Comparison of ENCODE assay signal across 7 mouse cellular contexts in the genomic region with DNA sequence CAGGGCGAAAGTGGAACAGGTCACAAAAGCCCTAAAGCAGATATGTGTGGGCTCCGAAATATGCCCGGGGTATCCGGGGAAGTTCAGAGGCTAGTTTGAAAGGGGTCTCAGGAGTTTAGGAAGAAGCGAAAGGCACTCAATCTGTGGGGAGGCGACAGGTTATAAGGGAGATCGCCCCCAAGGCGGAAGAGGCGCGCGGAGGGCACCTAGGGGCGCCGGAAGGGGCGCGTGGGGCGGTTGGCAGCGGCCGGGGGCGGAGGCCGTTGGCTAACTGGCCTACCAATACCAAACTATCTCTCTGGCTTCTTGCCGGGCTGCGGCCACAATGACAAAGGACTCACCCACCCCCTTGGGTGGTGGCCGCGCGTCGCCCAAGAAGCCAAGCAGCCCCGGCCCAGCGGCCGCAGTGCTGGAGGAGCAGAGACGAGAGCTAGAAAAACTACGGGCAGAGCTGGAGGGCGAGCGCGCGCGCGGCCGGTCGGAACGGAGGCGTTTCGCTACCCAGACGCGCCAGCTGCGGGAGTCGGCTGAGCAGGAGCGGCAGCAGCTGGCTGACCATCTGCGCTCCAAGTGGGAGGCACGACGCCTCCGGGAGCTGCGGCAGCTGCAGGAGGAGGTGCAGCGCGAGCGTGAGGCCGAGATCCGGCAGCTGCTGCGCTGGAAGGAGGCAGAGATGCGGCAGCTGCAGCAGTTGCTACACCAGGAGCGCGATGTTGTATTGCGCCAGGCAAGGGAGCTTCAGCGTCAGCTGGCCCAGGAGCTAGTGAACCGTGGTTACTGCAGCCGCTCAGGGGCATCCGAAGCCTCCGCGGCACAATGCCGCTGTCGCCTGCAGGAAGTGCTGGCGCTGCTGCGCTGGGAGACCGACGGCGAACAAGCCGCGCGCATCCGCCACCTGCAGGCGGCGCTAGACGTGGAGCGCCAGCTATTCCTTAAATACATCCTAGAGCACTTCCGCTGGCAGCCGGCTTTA. TPM values are rescaled to one million over a fixed set of nuclear protein-coding genes. Genes with fewer than 3 reads are reported as not detected.
DNase-seq lines count a peak whose midpoint lies in the region; ATAC-seq and TF ChIP-seq lines count a peak whose summit lies in the region.

A gene (plus strand): TSS at position 215 of the 973 bp plus-strand sequence.

- peaks cover 65% of the 10 kb centered on the region for H3K27me3 ChIP-seq in embryonic facial prominence, embryonic 13.5 days
- no peaks in the 10 kb centered on the region for H3K27me3 ChIP-seq in heart, adult 2 months (ENCODE audit: control insufficient read depth, insufficient read depth, low read length)
- no peaks in the 10 kb centered on the region for H3K27me3 ChIP-seq in kidney, adult 2 months (replicated peaks; ENCODE audit: control insufficient read depth, insufficient read depth, low read length)
- peaks cover 51% of the 10 kb centered on the region for H3K27me3 ChIP-seq in limb, embryonic 12.5 days
- H3K27me3 ChIP-seq in midbrain, embryonic 14.5 days (ENCODE audit: control insufficient read depth, insufficient read depth, low read length): no peaks in the 10 kb centered on the region

- H3K27ac ChIP-seq in embryonic facial prominence, embryonic 13.5 days: no peak within 1 kb of the TSS
- H3K27ac ChIP-seq in heart, adult 2 months: peak within 1 kb of the TSS; percentile 20
- H3K27ac ChIP-seq in kidney, adult 2 months (ENCODE audit: insufficient read depth, low read depth, low read length): no peak within 1 kb of the TSS
- peak within 1 kb of the TSS; percentile 59; the same call in 1 of the 2 replicates for H3K27ac ChIP-seq in limb, embryonic 12.5 days
- H3K27ac ChIP-seq in midbrain, embryonic 14.5 days (replicated peaks; ENCODE audit: low read depth, low read length): peak within 1 kb of the TSS; percentile 95

- TF ChIP-seq POLR2A in heart, adult 2 months (IDR thresholded peaks at IDR 0.05; ENCODE audit: insufficient read depth, low read depth, low read length): no peak
- no peak for TF ChIP-seq POLR2A in kidney, adult 2 months (IDR thresholded peaks at IDR 0.05; ENCODE audit: low read depth, low read length)

- H3K79me2 ChIP-seq in heart, adult 2 months (replicated peaks; ENCODE audit: control insufficient read depth, insufficient read depth, low read length): no peaks in the 10 kb centered on the region

- 0 out of 2 replicates have a peak, but pooled peaks have one; percentile 48 for ATAC-seq in embryonic facial prominence, embryonic 13.5 days (ENCODE audit: insufficient number of reproducible peaks, insufficient read depth, low FRiP score, low TSS enrichment, low read depth)
- peak; percentile 71 for ATAC-seq in limb, embryonic 12.5 days (ENCODE audit: insufficient number of reproducible peaks, insufficient read depth, low FRiP score, low TSS enrichment, low read depth)
- ATAC-seq in midbrain, embryonic 14.5 days (ENCODE audit: low FRiP score, low TSS enrichment): peak; percentile 83

- H3K9me3 ChIP-seq in embryonic facial prominence, embryonic 13.5 days: no peaks in the 10 kb centered on the region
- H3K9me3 ChIP-seq in limb, embryonic 12.5 days: no peaks in the 10 kb centered on the region
- H3K9me3 ChIP-seq in midbrain, embryonic 14.5 days (ENCODE audit: control insufficient read depth, low read length): no peaks in the 10 kb centered on the region

- no peaks in the 10 kb centered on the region for H3K36me3 ChIP-seq in embryonic facial prominence, embryonic 13.5 days
- no peaks in the 10 kb centered on the region for H3K36me3 ChIP-seq in heart, adult 2 months (ENCODE audit: control insufficient read depth, insufficient read depth, low read length)
- H3K36me3 ChIP-seq in kidney, adult 2 months (ENCODE audit: control insufficient read depth, insufficient read depth, low read length): no peaks in the 10 kb centered on the region
- H3K36me3 ChIP-seq in limb, embryonic 12.5 days: no peaks in the 10 kb centered on the region
- no peaks in the 10 kb centered on the region for H3K36me3 ChIP-seq in midbrain, embryonic 14.5 days (ENCODE audit: control insufficient read depth, insufficient read depth, low read length)

- TF ChIP-seq CTCF in heart, adult 2 months (IDR thresholded peaks at IDR 0.05): peak; percentile 97; the same call in 1 of the 2 replicates
- TF ChIP-seq CTCF in kidney, adult 2 months (conservative IDR thresholded peaks at IDR 0.05; ENCODE audit: insufficient read depth, insufficient read length, low read depth, low read length): peak; percentile 74

- under 1% methylated on average over 85 of the region's 85 CpGs for WGBS in embryonic facial prominence, embryonic 13.5 days
- whole genome bisulfite sequencing in heart, adult 2 months: 1% methylated on average over 85 of the region's 85 CpGs
- 4% methylated on average over 85 of the region's 85 CpGs for WGBS in kidney, adult 2 months
- 2% methylated on average over 85 of the region's 85 CpGs for WGBS in limb, embryonic 12.5 days
- WGBS in midbrain, embryonic 14.5 days: under 1% methylated on average over 85 of the region's 85 CpGs

- DNase-seq in adrenal gland, postnatal 25 days: peak; percentile 86
- DNase-seq in heart, adult 2 months: peak; percentile 88 to 90
- peak; percentile 86 for DNase-seq in kidney, adult 2 months
- peak; percentile 97 for DNase-seq in midbrain, embryonic 14.5 days
- DNase-seq in spleen, adult 18-20 months: peak; percentile 62 to 80

- intact Hi-C loops in heart, adult 2 months (cut with DNase I): loop anchor here (5.0 kb wide), 2 partner anchors 76 to 84 kb away; a partner anchor contains a TSS

- H3K4me1 ChIP-seq in embryonic facial prominence, embryonic 13.5 days: peaks cover 22% of the 10 kb centered on the region
- peaks cover 2% of the 10 kb centered on the region for H3K4me1 ChIP-seq in heart, adult 2 months (ENCODE audit: control insufficient read depth, insufficient read depth, low read length)
- peaks cover 6% of the 10 kb centered on the region; the same call in 1 of the 2 replicates for H3K4me1 ChIP-seq in kidney, adult 2 months (ENCODE audit: control insufficient read depth, insufficient read depth, low read length)
- H3K4me1 ChIP-seq in limb, embryonic 12.5 days (replicated peaks): peaks cover 14% of the 10 kb centered on the region
- H3K4me1 ChIP-seq in midbrain, embryonic 14.5 days (ENCODE audit: control insufficient read depth, insufficient read depth, low read length): peaks cover 22% of the 10 kb centered on the region

- H3K9ac ChIP-seq in embryonic facial prominence, embryonic 13.5 days: peak within 1 kb of the TSS; percentile 70
- peak within 1 kb of the TSS; percentile 80 for H3K9ac ChIP-seq in heart, adult 2 months (ENCODE audit: low read depth, low read length)
- peak within 1 kb of the TSS; percentile 62 for H3K9ac ChIP-seq in limb, embryonic 12.5 days (replicated peaks)
- H3K9ac ChIP-seq in midbrain, embryonic 14.5 days (replicated peaks; ENCODE audit: low read length): peak within 1 kb of the TSS; percentile 74

- peak within 1 kb of the TSS; percentile 67 for H3K4me3 ChIP-seq in embryonic facial prominence, embryonic 13.5 days
- peak within 1 kb of the TSS; percentile 68 for H3K4me3 ChIP-seq in heart, adult 2 months
- peak within 1 kb of the TSS; percentile 61 for H3K4me3 ChIP-seq in kidney, adult 2 months (ENCODE audit: insufficient read depth, low read depth, low read length)
- H3K4me3 ChIP-seq in limb, embryonic 12.5 days (replicated peaks): peak within 1 kb of the TSS; percentile 60
- peak within 1 kb of the TSS; percentile 60 for H3K4me3 ChIP-seq in midbrain, embryonic 14.5 days (replicated peaks; ENCODE audit: low read depth, low read length)

- 0 out of 2 replicates have a peak, but pooled peaks have one; percentile 54 for TF ChIP-seq EP300 in heart, adult 2 months (IDR thresholded peaks at IDR 0.05; ENCODE audit: insufficient read depth, low read depth, low read length)

- peak within 1 kb of the TSS; percentile 99 for H3K4me2 ChIP-seq in embryonic facial prominence, embryonic 13.5 days
- H3K4me2 ChIP-seq in limb, embryonic 12.5 days: peak within 1 kb of the TSS; percentile 97
- peak within 1 kb of the TSS; percentile 98 for H3K4me2 ChIP-seq in midbrain, embryonic 14.5 days (ENCODE audit: low read length)

RNA-seq across cellular contexts. Expression of the gene that starts here (rescaled TPM):
- total RNA-seq in adrenal gland, postnatal 25 days (2021): 0.06 TPM in 1 of 2 replicates, not detected in the other
- 0.35 and 0.43 TPM in 2 replicates for polyA plus RNA-seq in embryonic facial prominence, embryonic 13.5 days (2015; fragmentation: Nextera tagmentation; extraction: Ambion mirVana)
- total RNA-seq in heart, adult 2 months (2021): under 1 TPM; 0.13 to 0.16 TPM
- polyA plus RNA-seq in heart, adult 2 months (2012; rRNA removed): 0.09 and 0.14 TPM in 2 replicates
- 0.05 and 0.08 TPM in 2 replicates for polyA plus RNA-seq in kidney, adult 2 months (2012; rRNA removed)
- 0.74 and 0.85 TPM in 2 replicates for polyA plus RNA-seq in limb, embryonic 12.5 days (2016; fragmentation: Nextera tagmentation; extraction: Ambion mirVana)
- polyA plus RNA-seq in midbrain, embryonic 14.5 days (2014; fragmentation: Nextera tagmentation; extraction: Ambion mirVana): 1.8 and 2.0 TPM in 2 replicates

Comparison
In these comparisons a context has a peak if more than half of its experiments do, and no peak if none do; other contexts are left out.
1. Peak in DNase-seq in adrenal gland, postnatal 25 days; RNA of the gene not detected or under 1 TPM.
2. Peak in ATAC-seq, H3K4me3 ChIP-seq, H3K9ac ChIP-seq and H3K4me2 ChIP-seq in embryonic facial prominence, embryonic 13.5 days; RNA of the gene not detected or under 1 TPM.
3. Peak in DNase-seq, H3K4me3 ChIP-seq, H3K27ac ChIP-seq and H3K9ac ChIP-seq in heart, adult 2 months; RNA of the gene not detected or under 1 TPM.
4. Peak in DNase-seq and H3K4me3 ChIP-seq in kidney, adult 2 months; RNA of the gene not detected or under 1 TPM.
5. Peak in ATAC-seq, H3K4me3 ChIP-seq, H3K27ac ChIP-seq, H3K9ac ChIP-seq and H3K4me2 ChIP-seq in limb, embryonic 12.5 days; RNA of the gene not detected or under 1 TPM.